Mouse (Mus musculus) hindbrain, embryonic 12.5 days (tissue): ENCODE data around the gene Ltbr. TPM values are rescaled to one million over a fixed set of nuclear protein-coding genes. Genes with fewer than 3 reads are reported as not detected.

Experiments
- ATAC-seq: fragments of 200-750 bp; cut with Nextera tagmentation; 2 replicates; pipeline ENCODE4 v1.8.0; 2017; ENCODE audit warnings: moderate TSS enrichment; ENCODE audit not compliant: low FRiP score
- H3K27ac ChIP-seq: fragments of 300-500 bp; sonication (generic); 2 replicates; pipeline ENCODE4 v1.5.1; 2016; ENCODE audit warnings: mild to moderate bottlenecking
- H3K27me3 ChIP-seq: fragments of 300-500 bp; sonication (generic); 2 replicates; pipeline ENCODE4 v1.6.1; 2016; ENCODE audit warnings: mild to moderate bottlenecking
- H3K36me3 ChIP-seq: fragments of 300-500 bp; sonication (generic); 2 replicates; pipeline ENCODE4 v1.6.1; 2016; ENCODE audit warnings: mild to moderate bottlenecking
- H3K4me1 ChIP-seq: fragments of 300-500 bp; sonication (generic); 2 replicates; pipeline ENCODE4 v1.6.1; 2016
- H3K4me2 ChIP-seq: fragments of 300-500 bp; sonication (generic); replicated peaks from 2 replicates; pipeline ENCODE4 v1.6.1; 2016; ENCODE audit warnings: mild to moderate bottlenecking
- H3K4me3 ChIP-seq: fragments of 300-500 bp; sonication (generic); 2 replicates; pipeline ENCODE4 v1.5.1; 2016; ENCODE audit warnings: mild to moderate bottlenecking
- H3K9ac ChIP-seq: fragments of 300-500 bp; sonication (generic); 2 replicates; pipeline ENCODE4 v1.6.1; 2016; ENCODE audit warnings: mild to moderate bottlenecking, moderate library complexity
- H3K9me3 ChIP-seq: fragments of 300-500 bp; sonication (generic); replicated peaks from 2 replicates; pipeline ENCODE4 v1.6.1; 2016; ENCODE audit warnings: mild to moderate bottlenecking
- WGBS: fragments of 180-500 bp; shearing (Covaris S2); methylation state at CpG from one replicate; pipeline ENCODE4 v1.1.7; 2016; 5-methylcytosine and 5-hydroxymethylcytosine counted together
- polyA plus RNA-seq: library from polyadenylated mRNA; unstranded; fragments of >200 nt; fragmentation: Nextera tagmentation; extraction: Ambion mirVana; gene quantifications from 2 replicates; pipeline ENCODE4 v1.2.1, GENCODE M21; 2016

Gene Ltbr
- polyA plus RNA-seq, 1 experiment from 2014 or later, result 19.6 TPM

DNA sequence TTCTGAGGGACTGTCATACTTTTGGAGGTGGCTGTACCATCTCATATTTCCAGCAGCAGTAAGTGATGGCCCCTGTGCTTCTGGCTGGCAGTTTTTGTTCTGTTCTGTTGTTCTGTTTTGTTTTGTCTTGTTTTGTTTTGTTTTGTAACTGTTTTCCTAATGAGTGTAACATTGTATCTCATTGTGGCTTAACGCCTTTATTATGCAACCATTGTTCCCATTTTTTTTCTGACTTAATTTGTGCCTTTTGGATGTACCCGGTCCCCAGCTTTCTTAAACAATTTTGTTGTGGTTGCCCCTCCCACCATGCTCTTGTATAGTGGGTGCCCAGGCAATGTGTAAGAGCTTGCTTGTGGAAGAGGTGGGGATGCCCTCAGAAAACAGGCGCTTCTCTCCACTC, 28.5 kb upstream of the Ltbr start:
- 52% methylated on average over 3 of the region's 3 CpGs for WGBS
- Histone ChIP-seq H3K36me3 (no peaks in the 10 kb centered on the region), H3K4me2 (no peak overlapping the region), H3K9ac (no peak overlapping the region), H3K27me3 (0 out of 2 replicates have a peak, but pooled peaks cover 5% of the 10 kb centered on the region), H3K27ac (no peak overlapping the region), H3K9me3 (no peaks in the 10 kb centered on the region), H3K4me1 (peaks cover 4% of the 10 kb centered on the region; the same call in 1 of the 2 replicates), H3K4me3 (no peak overlapping the region)
- ATAC-seq, result no peak

DNA sequence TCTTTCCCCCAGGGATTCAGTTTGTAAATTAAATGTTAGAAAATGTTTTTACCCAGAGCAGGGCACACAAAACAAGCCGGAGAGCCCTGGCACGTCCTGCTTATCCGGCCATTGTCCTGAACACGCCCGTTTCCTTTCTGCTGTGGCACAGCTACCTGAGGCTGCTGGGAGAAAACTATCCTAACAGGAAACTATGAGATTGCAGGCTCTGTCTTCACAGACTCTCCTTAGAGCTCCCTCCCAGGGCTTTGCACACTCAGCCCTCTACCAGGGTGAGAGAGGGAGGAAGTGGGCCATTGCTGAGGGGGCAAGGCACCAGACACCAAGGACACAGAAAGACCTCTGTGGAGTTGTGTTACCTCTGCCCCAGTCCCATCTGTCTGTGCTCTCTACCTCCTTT, 26.6 kb upstream of the Ltbr start:
- 70% methylated on average over 5 of the region's 5 CpGs for WGBS
- no peaks in the 10 kb centered on the region for H3K9me3 ChIP-seq

DNA sequence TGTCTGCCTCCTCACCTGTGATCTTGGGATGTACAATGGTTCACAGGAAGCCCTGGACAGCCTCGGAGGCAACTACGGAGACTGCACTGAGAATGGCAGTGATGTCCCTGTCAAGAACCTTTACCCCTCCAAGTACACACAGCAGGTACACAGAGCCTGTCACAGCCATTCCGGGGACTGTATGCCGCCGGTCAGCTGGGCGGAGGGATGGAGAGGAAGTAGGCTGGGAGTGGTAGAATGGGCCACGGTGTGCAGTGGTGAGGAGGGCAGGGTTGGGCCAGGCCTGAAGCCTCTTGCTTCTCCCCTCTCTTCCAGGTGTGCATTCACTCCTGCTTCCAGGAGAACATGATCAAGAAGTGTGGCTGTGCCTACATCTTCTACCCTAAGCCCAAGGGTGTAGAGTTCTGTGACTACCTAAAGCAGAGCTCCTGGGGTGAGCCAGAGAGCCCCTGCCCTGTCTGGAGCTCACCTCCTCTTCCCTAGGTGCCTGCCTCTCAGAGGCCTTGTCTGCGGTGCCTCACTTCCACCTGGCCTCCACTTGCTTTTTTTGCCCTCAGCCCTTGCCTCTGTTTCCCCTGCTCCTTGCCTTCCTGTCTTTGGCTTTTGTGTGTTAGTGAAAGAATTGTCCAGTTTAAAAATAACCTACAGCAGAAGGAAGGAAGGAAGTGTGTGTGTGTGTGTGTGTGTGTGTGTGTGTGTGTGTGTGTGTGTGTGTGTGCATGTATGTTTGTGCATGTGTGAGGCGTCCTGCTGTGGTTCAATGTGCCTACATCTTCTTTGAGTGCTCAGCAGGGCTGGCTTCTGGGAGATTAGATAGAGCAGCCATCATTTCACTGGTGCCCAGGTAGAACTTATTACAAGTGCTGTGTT, 25.3 kb upstream of the Ltbr start:
- Histone ChIP-seq H3K4me1 (peaks cover 4% of the 10 kb centered on the region; the same call in 1 of the 2 replicates), H3K27ac (no peak overlapping the region), H3K4me3 (no peak overlapping the region), H3K9ac (no peak overlapping the region), H3K27me3 (0 out of 2 replicates have a peak, but pooled peaks cover 5% of the 10 kb centered on the region), H3K4me2 (no peak overlapping the region), H3K36me3 (no peaks in the 10 kb centered on the region), H3K9me3 (no peaks in the 10 kb centered on the region)
- WGBS, result 73% methylated on average over 9 of the region's 9 CpGs
- ATAC-seq, result no peak

More for the DNA sequence above, 26.6 kb upstream of the Ltbr start:
- Histone ChIP-seq H3K4me1 (peaks cover 4% of the 10 kb centered on the region; the same call in 1 of the 2 replicates), H3K36me3 (no peaks in the 10 kb centered on the region), H3K27me3 (0 out of 2 replicates have a peak, but pooled peaks cover 5% of the 10 kb centered on the region), H3K27ac (no peak overlapping the region), H3K9ac (no peak overlapping the region), H3K4me2 (no peak overlapping the region), H3K4me3 (no peak overlapping the region)
- ATAC-seq, result no peak

DNA sequence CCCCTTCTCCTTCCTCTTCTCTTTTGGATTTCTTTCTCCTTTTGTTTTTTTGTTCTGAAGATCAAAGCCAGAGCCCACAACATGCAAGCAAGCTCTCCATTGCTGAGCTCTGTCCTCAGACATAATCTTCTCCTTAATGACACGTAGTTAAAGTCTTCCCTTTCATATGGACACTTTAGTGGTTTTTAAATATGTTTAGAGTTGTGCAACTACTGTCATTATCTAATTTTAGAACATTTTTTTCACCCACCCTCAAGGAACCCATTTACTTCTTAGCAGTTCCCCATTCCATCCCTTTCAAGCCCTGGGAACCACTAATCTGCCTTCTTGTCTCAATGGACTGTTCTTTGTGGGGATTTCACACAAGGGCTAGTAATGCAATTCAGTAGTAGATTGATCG, 20.7 kb upstream of the Ltbr start:
- no peak overlapping the region for H3K27ac ChIP-seq
- WGBS, result 68% methylated on average over 2 of the region's 2 CpGs
- H3K9me3 ChIP-seq, result no peaks in the 10 kb centered on the region
- H3K4me2 ChIP-seq, result no peak overlapping the region
- no peaks in the 10 kb centered on the region for H3K36me3 ChIP-seq
- no peaks in the 10 kb centered on the region for H3K27me3 ChIP-seq
- H3K4me3 ChIP-seq, result no peak overlapping the region
- H3K4me1 ChIP-seq, result 0 out of 2 replicates have a peak, but pooled peaks cover 2% of the 10 kb centered on the region
- no peak overlapping the region for H3K9ac ChIP-seq
- ATAC-seq, result no peak

DNA sequence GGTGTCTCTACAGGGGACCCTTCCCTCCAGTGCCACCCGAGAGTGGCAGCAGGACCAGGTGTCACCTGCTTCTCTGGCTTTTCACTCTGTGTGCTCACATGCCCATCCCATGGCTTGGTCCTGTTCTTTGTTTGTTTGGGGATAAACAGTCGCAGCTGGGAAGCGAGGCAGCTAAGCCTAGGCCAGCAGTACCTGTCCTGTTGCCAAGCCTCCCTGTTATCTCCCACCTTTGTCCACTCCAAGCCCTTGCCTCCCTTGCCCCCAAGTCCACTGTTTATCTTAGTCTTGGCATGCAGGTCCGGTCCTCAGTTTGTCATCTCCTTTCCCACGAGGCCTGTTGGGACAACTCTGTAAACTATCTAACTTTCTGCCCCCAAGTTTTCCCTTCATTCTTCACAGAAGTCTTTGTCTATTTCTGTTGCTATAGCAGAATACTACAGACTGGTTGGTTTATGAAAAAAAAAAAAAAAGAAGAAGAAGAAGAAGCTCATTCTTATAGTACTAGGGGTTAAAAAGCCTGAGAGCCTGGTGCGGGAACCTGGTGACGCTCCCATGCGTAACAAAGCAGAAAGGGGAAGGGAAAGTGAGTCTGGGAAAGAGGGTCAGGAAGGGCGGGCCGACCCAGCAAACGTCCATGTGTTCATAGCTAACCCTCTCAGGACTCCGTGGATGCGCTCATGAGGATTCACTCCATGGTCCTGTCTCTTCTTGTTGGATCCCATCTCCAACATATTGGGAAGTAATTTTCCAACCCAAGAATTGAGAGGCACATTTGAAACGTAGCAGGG, 19.6 kb upstream of the Ltbr start:
- WGBS, result 74% methylated on average over 14 of the region's 14 CpGs
- H3K9ac ChIP-seq, result no peak overlapping the region
- no peaks in the 10 kb centered on the region for H3K9me3 ChIP-seq
- H3K27ac ChIP-seq, result no peak overlapping the region
- H3K36me3 ChIP-seq, result no peaks in the 10 kb centered on the region
- no peak overlapping the region for H3K4me3 ChIP-seq
- no peak for ATAC-seq
- H3K4me2 ChIP-seq, result no peak overlapping the region
- no peaks in the 10 kb centered on the region for H3K27me3 ChIP-seq
- H3K4me1 ChIP-seq, result 0 out of 2 replicates have a peak, but pooled peaks cover 2% of the 10 kb centered on the region

DNA sequence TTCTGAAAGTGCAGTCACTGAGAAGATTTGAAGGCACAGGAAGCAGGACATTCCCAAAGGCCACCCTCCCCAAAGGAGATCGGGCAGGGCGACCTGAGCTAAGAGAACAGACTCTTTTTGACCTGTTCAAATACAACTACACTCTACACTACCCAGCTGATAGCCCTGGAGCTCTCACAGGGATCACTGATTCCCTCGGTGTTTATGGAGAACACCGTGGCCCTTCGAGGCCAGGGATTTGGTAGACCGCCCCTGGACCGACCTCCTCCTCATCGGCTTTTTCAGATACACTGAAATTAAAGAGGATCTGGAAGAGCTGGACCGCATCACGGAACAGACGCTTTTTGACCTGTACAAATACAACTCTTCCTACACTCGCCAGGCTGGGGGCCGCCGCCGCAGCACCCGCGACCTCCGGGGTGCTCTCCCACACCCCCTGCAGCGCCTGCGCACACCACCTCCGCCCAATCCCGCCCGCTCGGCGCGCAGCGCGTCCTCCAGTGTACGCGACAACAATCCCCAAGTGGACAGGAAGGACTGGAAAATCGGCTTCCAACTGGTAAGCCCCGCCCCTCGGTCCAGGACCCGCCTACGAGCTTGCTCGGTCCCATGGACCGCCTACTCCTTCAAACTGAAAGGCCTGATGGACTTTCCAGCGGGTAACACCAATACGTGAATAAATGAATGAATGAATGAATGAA, 17.1 kb upstream of the Ltbr start:
- WGBS, result under 1% methylated on average over 39 of the region's 39 CpGs
- H3K4me2 ChIP-seq, result peak overlapping the region; percentile 66

DNA sequence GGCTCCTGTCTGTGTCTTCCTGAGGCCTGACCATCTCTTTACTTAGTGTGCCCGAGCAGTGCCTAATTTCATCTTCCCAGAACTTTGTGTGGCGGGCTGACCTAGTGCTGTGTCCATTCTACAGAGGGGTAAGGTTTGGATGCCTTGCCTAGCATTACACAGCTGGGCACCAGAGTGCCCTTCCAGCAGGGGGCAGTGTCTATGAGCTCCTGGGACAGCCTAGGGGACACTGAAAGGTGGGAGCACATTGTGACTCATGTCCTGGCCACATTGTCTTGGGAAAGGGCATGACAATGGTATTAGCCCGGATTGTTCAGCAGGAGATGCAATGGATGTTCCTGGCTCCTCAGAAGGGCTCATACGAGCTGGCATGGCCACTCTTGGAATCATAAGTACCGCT, 14.6 kb upstream of the Ltbr start:
- no peak for ATAC-seq
- no peaks in the 10 kb centered on the region for H3K36me3 ChIP-seq
- H3K4me3 ChIP-seq, result no peak overlapping the region
- peaks cover 5% of the 10 kb centered on the region for H3K27me3 ChIP-seq
- no peak overlapping the region for H3K27ac ChIP-seq
- 87% methylated on average over 5 of the region's 5 CpGs for WGBS
- no peaks in the 10 kb centered on the region for H3K9me3 ChIP-seq
- H3K4me1 ChIP-seq, result 0 out of 2 replicates have a peak, but pooled peaks cover 2% of the 10 kb centered on the region
- H3K4me2 ChIP-seq, result no peak overlapping the region
- H3K9ac ChIP-seq, result no peak overlapping the region

More for the DNA sequence above, 17.1 kb upstream of the Ltbr start:
- Histone ChIP-seq H3K9me3 (no peaks in the 10 kb centered on the region), H3K4me3 (peak overlapping the region; percentile 45), H3K27me3 (no peaks in the 10 kb centered on the region), H3K9ac (peak overlapping the region; percentile 60), H3K27ac (no peak overlapping the region), H3K4me1 (0 out of 2 replicates have a peak, but pooled peaks cover 2% of the 10 kb centered on the region), H3K36me3 (no peaks in the 10 kb centered on the region)
- ATAC-seq, result peak; percentile 86

DNA sequence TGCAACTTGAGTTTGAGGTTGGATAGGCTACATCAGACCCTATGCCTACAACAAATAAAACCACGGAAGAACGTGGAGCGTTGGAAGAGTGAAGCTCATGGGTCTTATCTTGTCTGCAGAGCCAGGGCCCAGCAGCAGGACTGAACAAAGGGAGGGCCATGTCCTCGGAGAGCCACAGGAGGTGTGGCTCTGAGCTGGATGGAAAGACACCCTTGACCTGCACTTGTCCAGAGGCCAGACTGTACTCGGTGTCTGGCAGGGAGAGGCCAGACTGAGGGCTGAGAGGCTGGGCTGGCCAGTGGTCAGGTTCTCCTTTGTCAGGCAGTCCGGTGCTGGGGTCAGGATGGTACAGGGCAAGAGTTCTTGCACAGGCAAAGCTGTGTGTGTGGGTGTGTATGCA, 11.7 kb upstream of the Ltbr start:
- Histone ChIP-seq H3K9me3 (no peaks in the 10 kb centered on the region), H3K27me3 (peaks cover 34% of the 10 kb centered on the region), H3K9ac (no peak overlapping the region), H3K36me3 (no peaks in the 10 kb centered on the region), H3K27ac (no peak overlapping the region), H3K4me3 (no peak overlapping the region), H3K4me2 (no peak overlapping the region), H3K4me1 (no peaks in the 10 kb centered on the region)
- 66% methylated on average over 6 of the region's 6 CpGs for WGBS
- ATAC-seq, result no peak

DNA sequence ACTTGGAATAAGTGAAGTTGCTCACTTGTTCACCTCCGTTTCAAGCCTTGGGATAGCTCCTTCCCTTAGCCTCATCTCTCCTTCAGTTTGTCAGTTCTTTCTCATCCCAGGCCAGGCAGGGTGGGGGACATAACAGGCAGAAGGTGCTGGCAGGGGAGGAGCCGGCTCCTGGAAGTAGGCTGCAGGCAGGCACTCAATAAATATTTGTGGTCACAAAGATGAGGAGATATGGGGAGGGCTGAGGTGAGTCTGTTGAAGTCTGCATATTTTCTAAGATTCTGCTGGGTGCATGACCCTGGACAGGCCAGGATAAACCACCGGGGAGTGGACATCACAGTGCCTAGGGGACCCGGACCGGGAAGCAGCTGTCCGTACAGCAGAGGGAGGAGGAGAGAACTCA, 9.9 kb upstream of the Ltbr start:
- Histone ChIP-seq H3K27ac (no peak overlapping the region), H3K27me3 (peaks cover 52% of the 10 kb centered on the region), H3K9ac (no peak overlapping the region), H3K4me2 (no peak overlapping the region), H3K36me3 (no peaks in the 10 kb centered on the region), H3K4me3 (no peak overlapping the region), H3K9me3 (no peaks in the 10 kb centered on the region), H3K4me1 (no peaks in the 10 kb centered on the region)
- ATAC-seq, result no peak
- WGBS, result 56% methylated on average over 6 of the region's 6 CpGs

DNA sequence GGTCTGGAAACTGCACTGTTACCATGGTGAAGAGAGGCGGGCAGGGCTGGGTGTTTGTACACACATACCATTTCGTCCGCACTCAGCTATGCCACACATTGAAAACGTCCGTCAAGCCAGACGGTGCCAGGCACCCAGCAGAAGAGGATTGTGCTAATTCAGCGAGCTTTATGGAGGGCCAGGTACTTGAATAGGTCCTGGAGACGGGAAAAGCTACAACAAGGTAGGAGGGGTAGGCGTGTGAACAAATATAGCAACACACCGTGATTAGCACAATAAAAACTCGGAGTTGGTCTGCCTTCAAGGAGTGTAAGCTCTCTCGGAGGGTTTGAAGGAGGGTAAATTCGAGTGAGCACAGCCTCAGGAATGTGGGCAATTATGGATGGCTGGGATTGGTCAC, 9.1 kb upstream of the Ltbr start:
- no peaks in the 10 kb centered on the region for H3K4me1 ChIP-seq
- H3K9me3 ChIP-seq, result no peaks in the 10 kb centered on the region
- H3K27me3 ChIP-seq, result peaks cover 53% of the 10 kb centered on the region
- H3K36me3 ChIP-seq, result no peaks in the 10 kb centered on the region
- no peak for ATAC-seq
- no peak overlapping the region for H3K4me2 ChIP-seq
- no peak overlapping the region for H3K9ac ChIP-seq
- 66% methylated on average over 13 of the region's 13 CpGs for WGBS
- no peak overlapping the region for H3K4me3 ChIP-seq
- H3K27ac ChIP-seq, result no peak overlapping the region

DNA sequence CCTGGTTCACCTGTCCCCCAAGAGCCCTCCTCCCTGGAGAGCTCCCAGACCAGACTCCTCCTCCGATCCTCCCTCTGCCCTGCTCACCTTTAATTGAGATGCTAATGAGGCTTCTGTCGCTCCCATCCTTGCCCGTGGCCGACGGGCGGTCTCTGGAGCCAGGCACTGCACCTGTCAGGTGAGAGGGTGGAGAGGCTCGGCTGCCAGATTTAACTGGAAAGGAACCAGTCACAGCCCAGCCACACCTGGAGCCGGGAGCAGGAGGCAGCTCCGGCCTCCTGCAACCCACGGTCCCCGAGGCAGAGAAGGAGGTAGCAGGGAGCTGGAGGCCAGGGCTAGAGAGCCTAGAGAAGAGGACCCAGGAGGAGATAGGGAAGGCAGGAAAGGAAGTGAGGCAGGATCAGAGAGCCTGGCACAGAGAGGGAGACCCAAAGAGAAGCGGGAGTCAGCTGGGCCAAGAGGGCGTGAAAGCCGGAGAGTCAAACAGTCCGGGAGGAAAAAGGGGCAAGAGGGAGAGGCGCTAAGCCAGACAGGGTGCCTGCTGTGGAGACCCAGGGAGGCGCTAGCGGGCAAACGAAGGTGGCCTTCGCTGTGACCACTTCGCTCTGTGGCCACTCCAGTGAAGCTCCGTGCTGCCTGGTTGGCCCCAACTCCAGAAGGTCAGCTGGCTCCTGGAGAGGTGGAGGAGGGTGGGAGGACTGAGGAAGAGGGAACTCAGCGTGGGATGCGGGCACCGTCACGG, 7.6 kb upstream of the Ltbr start:
- Histone ChIP-seq H3K4me3 (no peak overlapping the region), H3K4me2 (0 out of 2 replicates have a peak overlapping the region, but pooled peaks have one; percentile 8), H3K9ac (no peak overlapping the region), H3K27ac (no peak overlapping the region), H3K36me3 (no peaks in the 10 kb centered on the region), H3K27me3 (peaks cover 57% of the 10 kb centered on the region), H3K9me3 (no peaks in the 10 kb centered on the region), H3K4me1 (peaks cover 2% of the 10 kb centered on the region; the same call in 1 of the 2 replicates)
- 8% methylated on average over 25 of the region's 26 CpGs for whole genome bisulfite sequencing
- no peak for ATAC-seq
